Mouse (Mus musculus): ENCODE data around the gene Hhip.

Gene Hhip

DNA sequence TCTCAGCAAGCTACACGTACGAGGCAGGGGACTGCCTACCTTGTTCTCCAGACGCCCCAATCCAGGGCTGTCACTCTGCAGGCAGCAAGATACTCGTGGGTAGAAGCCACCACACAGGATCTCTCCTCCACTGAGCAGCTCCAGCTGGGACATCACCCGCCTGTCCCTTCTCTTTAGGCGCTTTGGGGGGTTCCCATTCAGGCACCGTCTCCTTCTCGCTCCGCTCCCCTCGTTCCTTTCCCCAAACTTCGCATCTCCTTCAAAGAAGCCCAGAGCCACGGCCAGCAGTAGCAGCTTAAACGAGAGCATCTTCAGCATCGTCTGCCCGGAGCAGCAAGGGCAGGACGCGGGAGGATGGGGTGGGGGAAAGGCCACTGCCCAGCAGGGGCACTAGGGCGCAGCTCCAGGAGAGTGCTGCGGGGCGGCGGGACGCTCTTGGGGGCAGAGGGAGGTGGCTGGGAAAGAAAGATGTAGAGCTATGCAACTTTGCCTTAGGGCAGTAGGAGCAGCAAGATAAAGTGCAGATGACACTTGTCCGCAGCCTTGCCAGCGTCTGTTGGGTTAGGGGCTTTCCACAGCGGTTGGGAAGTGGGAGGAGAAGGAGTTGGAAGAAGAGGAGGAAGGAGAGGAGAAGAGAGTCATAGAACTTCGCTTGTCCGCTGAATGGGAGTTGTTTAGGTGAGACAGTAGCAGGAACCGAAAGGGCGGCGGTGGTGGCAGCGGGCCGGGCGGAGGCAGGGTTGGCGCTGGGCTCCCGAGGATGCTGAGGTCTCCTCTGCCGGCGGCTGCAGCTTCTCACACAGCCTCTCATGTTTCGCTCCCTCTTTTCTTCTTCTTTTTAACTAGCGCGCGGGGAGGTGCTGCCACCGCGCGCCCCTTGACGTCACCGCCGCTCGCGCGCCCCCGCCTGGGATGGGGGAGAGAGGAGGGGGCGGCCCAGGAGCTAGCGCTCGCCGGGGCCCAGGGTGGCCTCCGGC lies at the start of gene Hhip:
Gene Hhip (minus strand): TSS at position 809 of the 977 bp plus-strand sequence.
- CTCF ChIA-PET = no interaction called here

DNA sequence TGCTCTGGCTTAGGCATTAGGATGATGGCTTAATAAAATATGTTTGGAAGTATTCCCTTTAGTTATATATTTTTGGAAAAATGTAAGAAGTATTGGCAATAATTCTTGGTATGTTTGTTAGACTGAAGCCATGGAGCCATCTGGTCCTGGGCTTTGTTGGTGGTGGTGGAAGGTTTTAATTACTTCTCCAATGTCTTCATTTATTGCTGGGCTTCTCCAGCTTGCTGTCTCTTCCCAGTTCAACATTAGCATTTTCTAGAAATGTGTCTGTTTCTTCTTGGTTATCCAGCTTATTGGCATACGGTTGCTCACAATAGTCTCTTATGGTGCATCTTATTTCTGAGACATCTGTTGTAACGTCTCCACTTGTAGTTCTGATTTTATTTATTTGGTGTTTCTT lies 29.2 kb upstream of the Hhip start:
- CTCF ChIA-PET = no interaction called here

DNA sequence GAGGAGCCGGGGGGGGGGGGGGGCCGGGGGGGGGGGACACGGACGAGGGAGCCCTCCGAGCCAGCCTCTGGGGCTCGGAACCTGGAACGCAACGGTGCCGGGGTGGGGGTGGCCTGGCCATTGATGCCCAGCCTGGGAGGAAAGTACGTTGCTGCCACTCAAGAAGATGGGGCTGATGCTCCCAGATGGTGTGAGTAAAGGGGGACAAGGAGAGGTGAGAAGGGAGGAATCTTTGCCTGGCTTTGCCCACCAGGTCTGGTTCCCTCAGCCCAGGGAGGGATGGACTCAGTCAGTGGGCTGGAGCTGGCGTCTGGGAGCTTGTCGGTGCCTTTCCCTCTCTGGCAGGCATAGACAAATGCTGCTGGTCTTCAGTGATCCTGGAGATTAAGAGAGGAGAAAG lies 387 bp upstream of the Hhip start:
- CTCF ChIA-PET = no interaction called here

DNA sequence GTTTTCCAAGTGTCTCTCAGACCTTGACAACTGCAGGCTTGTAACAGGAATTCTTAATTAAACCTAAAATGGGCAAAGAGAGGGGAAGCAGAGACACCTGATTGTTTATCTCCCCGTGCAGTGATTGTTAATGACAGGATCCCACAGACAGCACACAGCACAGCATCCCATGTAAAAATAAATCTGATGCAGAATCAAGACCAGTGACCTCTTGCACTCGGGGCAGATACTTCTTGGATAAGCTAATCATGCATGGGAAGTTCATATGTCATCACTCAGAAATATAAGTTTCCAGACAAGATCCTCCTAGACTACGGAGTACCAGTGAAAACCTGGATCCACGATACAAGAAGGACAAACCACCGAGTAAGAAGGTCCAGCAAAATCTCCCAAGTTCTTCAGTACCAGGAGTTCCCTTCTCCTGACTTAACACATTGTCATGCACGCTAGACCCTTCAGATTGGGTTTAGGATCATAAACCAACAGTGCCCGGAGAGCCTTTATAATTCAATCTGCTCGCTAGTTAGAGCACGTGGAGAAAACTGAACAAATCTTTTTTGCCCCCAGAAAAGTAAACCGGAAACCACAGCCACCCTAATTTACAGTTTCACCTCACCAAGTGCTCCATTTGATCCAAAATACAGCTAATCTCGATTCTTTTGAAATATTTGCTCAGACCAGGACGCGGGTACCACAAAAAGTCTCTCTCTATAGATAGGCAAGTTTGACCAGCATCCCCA lies 1.3 kb downstream of the Hhip start:
- CTCF ChIA-PET = no interaction called here

DNA sequence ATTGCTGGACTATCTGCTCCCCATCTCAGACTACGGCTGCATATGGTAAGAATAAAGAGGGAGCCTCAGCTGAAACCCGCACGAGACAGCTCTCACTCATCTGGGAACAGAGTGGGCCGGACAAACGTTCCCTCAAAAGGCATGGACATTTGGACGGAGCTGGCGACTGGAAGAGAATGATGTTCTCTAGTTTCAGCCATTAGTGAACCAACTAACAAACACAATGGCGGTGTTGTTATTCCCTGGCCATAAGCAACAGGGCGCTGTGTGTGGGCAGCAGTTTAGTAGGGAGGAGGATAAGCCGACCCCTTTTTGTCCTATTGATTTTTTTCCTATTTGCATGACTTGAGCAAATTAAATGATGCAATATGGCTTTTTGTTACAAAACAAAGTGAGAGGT lies 2.0 kb downstream of the Hhip start:
- CTCF ChIA-PET = no interaction called here

DNA sequence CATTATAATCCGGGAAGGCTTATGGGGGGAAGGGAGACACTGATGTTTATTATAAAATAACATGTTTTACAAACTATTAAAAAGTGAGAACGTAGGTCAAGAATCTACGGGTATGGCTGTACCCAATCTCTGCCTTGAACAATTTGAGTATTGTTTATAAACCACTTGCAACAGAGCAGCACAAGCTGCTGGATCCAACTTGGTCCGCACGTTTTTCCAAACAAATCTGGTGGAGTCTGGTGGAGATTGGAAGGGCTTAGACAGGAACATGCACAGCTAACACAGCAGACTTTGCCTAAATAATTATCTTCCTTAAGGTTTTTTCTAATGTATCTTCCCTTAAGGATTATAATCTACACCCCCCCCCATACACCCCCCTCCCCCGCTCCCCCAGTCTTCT lies 2.7 kb downstream of the Hhip start:
- CTCF ChIA-PET = no interaction called here

DNA sequence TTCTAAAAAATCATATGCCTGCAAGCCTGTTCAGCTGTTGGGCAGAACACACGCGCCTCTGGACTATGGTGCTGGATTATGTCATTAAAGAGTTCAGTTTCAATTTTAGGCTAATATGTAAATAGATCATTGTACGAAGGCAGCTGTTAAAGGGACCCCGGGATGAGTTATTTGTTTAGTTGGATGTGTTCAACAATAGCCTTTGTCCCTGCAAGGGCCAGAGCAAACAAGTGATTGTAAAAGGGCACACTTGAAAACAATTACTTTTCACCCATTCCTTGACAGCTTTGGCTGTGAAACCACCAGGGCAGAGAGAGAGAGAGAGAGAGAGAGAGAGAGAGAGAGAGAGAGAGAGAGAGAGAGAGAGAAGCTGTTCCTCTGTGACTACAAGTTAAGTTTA lies 3.6 kb downstream of the Hhip start:
- CTCF ChIA-PET = no interaction called here

DNA sequence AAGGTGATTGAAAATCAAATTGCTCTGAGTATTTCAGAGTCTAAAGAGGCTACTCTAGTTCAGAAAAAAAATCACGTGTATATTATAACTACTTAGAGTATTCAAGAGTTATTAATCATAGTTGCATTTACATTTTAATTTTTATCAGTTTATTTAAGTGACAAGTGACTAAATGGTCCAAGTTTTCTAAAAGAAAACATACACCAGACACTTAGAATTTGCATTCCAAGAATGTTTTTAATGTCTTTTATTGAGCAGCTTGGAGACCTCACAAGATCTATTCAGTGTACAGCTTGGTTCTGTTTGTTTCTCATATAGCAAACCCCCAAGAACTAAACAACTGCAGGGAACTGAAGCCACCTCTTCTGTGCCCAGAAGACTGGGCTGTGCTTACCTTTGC lies 5.0 kb downstream of the Hhip start:
- CTCF ChIA-PET = no interaction called here

DNA sequence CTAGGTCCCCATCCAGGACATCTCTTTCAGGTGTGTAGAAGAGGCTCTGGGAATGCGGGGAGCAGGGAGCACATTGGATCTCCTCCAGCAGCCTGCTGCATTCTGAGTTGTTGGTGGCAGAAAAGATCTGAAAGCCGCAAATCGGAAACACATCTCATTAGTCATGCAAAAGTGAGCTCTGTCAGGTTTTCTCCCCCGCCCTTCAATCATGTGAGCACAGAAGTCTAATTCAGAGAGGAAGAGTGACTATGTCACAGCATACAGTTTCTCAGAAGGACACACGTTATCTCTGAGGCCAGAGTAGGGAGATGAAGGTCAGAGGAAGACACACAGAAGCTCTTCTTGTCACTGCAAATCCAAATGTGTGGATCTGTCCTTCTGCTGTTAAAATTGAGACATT lies 6.3 kb downstream of the Hhip start:
- CTCF ChIA-PET = no interaction called here

DNA sequence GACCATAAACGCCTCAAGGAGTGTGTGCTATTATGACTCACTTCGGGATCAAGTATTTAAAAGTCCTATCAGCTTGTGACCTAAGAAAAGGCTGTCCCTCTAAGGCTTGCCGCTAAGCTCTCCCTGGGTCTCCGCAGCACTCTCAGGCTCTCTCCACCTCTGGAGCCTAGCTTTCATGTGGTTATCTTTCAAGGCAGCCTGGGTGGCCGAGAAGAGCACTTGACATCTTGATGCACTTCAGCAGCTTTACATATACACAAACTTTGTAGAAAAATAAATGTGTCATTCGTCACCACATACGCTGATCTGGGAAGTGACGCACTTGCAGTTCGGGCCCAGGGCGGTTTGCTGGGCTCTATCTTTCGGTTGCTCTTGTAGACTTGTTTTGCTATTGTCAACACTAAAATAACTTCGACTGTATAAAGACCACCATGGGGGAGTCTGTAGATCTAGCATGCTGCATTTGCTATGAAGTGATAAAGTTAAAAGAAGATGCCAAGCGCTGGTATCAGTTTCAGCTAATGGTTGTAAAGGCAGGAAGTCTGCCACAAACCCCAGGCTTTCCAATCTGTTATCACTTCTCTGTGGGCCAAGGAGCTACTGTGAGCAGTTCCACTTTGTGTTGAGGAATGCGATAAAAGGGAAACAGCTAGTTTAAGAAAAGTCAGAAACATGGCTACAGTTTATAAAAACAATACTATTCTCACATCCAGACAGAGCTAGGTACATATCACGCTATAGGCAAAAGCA lies 8.4 kb downstream of the Hhip start:
- CTCF ChIA-PET = no interaction called here

DNA sequence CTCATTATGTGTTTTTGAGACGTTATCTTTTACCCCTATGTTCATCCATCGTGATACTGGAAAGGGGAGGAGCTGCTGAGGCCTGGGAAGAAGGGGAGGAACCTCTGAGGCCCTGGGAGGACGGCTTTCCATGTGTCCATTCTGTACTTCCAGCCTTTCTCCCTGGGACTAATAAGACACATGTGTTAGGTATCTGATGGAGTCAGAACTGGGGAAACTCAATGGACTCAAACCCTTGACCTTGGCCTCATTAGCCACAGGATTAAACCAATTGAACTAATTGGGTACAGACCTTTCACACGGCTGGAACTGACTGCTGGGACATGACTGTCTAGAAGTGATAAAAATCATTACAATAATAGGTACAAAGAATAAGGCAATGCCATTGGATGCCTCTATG lies 9.6 kb downstream of the Hhip start:
- CTCF ChIA-PET = no interaction called here

DNA sequence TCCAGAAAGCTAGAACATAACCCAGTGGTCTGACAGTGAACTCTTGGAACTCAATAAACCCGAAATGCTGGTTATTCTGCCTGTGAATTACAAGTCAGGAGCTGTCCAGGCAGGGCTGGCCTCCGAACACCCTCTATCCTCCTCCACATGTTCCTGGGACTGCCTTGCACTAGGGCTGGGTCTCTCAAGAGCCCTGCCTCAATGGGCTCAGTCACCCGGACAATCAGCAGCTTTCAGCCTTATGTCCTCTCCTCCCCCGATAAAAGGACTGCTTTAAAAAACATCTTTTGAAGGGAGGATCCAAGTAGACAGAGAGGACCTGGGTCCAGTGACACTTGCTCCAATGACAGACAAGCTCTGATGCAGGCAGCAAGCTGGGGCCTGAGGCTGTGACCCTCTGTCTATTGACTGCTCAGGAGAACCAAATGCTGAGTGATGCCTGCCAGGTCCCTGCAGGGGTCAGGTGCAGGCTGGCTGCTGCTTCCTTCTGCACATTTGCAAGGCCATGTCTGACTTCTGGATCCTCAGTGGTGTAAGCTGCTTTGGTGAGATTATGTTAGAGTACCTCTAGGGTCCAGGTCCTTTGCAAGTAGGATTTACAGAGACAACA lies 20.1 kb downstream of the Hhip start:
- CTCF ChIA-PET = no interaction called here

DNA sequence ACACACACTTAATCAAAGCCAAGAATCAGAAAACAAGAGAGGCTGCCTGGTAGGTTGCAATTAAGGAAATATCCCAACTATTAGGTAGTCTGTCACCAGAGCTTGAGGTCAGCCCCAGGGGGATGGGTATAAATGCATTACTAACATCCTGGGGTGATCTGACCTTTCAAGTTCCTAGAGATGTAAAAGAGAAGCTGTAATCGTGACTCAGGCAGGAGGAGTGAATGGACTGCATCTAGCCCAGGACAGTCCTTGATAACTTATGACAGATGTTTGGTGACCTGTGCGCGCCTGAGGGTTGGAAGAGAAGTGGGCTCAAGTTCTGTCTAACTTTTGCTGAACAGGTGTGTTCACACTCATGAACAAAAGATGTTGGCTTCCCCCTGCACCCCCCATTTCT lies 25.2 kb downstream of the Hhip start:
- CTCF ChIA-PET = no interaction called here

DNA sequence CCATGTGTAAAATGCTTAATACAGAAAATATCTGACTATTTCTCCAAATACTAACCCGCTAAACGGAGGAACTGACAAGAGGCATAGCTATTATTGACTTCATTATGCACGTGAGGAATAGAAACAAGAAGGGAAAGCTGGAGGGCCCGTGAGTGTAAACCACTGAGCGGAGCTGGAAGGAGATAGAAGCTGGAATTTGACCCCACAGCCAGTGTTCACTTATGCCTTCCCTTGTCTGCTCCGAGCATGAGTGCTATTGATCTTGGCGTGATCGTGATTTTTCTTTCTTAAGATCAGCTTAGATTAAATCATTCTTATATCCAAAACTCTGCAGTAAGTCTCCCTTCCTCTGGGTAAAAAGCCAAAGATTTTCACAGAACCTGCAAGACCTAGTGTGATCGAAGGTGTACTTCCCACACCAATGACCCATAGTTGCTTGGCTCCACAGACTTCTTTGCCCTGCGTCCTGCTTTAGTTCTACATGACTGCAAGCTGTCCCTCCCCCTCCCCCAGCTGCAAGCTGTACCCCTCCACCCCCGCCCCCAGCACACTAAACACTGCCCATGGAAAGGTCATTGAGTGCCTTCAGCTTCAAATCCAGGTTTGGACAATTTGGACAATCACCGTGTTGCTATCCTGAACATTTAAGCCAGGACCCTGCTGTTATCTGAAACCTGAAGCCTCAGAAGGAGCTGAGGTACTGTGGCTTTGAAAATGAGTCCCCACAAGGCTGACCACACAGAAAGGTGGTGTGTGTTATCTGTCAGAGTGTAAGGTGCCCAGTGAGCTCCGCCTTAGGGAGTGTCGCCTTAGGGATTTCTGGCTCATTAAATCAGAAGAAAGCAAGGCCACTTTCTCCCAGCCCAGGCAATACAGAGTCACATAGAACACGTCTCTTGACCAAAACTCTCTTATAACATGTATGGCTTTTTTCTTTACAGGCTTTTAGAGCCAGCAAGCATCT lies 26.2 kb downstream of the Hhip start:
- CTCF ChIA-PET = interaction anchor here (0.6 kb wide), 1 partner anchor 41 kb away, joined by 3 read pairs; no protein-coding TSS in a partner anchor

DNA sequence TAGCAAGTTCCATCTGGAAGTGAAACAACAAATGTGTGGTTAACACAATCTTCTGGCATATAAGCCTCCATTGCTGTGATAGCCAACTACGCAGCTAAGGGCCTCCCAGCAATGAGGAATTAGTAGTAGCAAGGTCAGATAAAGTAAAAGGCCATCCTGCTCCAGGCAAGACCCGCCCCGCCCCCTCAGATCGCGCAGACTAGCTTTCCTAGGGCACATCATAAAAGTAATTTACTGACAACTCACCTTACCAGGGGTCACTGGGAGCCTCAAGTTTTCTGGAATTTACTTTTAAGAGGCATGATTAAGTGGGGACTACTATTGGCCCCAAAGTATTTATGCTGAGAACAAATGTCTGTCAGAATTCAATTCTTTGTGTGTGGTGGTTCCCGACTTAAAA lies 28.2 kb downstream of the Hhip start:
- CTCF ChIA-PET = no interaction called here

DNA sequence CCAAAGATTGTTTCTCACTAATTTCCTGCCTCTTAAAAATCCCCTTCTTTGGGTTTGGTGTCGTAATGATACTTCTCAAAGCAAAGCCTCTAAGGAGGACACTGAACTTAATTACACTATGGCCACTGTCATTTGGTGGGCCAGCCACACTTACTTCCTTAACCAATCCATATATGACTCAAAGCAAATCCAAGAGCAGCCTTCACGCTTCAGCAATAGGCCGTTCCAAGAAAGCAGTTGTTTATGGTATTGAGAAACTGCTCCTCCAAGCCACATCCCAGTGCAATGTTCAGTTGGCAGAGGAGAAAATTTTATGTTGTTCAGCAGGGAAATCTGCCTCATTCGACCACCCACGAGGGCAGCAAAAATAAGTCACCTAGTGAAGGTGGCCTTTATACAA lies 37.3 kb downstream of the Hhip start:
- CTCF ChIA-PET = no interaction called here

DNA sequence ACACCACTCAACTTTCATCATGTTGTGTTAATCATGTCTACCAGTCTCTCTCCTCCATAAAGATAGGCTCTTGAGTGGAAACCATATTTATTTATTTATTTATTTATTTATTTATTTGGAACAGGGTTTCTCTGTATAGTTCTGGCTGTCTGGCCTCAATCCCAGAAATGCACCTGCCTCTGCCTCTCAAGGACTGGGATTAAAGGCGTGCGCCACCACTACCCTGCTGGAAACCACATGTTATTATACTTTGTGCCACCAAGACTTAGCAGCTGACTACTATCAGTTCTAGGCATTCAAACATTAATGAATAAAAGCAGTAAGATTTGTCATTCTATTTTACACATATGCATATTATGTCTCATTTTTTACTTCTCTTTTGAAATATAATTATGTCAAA lies 42.0 kb downstream of the Hhip start:
- CTCF ChIA-PET = no interaction called here

DNA sequence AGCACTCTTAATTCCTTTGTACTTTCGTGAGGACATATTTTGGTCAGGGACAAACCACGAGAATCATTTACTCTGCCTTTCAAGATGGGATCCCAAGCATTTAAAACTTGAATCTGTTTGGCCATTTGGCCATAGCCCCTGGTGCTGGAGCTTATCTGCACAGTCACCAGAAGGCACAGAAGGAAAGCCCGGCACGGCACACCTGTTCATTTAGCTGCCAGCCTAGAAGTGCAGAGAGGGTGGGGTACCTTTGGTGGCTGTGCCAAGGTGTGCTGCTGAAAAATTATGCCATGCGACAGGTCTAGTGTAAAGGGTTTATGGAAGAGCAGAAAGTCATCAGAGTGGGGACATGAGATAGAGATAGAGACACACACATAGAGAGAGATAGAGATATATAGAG lies 53.4 kb downstream of the Hhip start:
- CTCF ChIA-PET = no interaction called here

DNA sequence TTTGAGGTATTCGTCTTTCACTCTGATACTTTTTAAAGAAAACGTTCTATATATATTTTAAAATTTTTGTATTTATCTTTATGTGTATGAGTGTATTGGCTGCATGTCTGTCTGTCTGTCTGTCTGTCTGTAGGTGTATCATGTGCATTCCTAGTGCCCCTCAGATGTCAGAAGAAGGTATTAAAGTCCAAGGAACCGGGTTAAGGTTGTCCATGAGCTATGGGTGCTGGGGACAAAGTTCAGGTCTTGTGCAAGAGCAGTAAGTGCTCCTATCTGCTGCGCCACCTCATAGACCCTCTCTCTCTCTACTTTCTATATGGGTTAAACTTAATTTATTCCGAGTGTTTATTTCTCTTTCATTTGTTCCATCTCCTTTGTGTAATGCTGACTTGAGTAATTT lies 55.5 kb downstream of the Hhip start:
- CTCF ChIA-PET = no interaction called here

DNA sequence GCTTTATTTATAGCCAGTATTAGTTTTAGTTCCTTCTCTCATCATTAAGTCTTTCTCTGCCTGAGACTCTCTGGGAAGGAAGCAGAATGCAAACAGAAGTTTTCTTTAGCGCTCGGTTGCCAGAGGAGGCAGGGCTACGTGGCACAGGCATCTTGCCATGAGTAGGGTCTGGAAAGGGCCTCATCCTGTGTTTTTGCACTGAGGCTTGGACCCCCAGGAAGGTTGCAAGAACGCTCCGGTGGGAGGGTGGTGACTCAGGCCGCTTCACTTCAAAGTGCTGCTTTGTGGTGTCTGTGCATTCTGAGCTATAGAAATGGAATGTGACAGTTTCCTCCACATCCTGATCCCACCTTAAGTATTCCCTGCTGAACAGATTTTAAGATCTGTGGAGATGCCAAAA lies 62.7 kb downstream of the Hhip start:
- CTCF ChIA-PET = interaction anchor here (0.5 kb wide), 1 partner anchor 11 kb away, joined by 5 read pairs; no protein-coding TSS in a partner anchor

DNA sequence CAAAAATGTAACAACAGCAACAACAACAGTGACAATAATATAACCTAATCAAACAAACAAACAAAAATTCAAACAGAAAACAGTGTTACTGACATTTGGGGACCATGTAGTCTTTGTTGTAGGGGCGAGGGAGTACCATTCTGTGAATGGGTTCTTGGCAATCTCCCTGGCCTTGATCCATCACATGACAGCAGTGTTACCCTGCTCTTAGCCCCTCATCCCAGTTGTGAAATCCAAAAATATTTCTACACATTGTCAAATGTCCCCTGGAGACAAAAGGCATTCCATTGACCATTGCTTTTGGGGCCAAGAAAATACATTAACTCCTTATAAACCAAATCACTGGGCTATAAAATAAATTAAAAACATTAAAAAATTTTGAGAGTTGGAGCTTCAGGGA lies 64.3 kb downstream of the Hhip start:
- CTCF ChIA-PET = no interaction called here
